Mouse (Mus musculus) heart, adult 2 months (tissue): Measurements from ENCODE around the gene B4galnt4. TPM values are rescaled to one million over a fixed set of nuclear protein-coding genes. Genes with fewer than 3 reads are reported as not detected.

Experiments
- DNase-seq, 2 experiments: peaks; one replicate each; pipeline ENCODE4 v3.0.0; 2021
- H3K27ac ChIP-seq: fragments of 200-600 bp; 2 replicates; pipeline ENCODE4 v1.8.1; 2022
- H3K27me3 ChIP-seq: fragments of 200-500 bp; 2 replicates; pipeline ENCODE4 v1.6.1; 2012; ENCODE audit warnings: mild to moderate bottlenecking, low read length, inconsistent platforms, mixed read lengths; ENCODE audit not compliant: control insufficient read depth, insufficient read depth
- H3K36me3 ChIP-seq: fragments of 200-500 bp; 2 replicates; pipeline ENCODE4 v1.6.1; 2012; ENCODE audit warnings: low read length, inconsistent platforms; ENCODE audit not compliant: control insufficient read depth, insufficient read depth
- H3K4me1 ChIP-seq: fragments of 200-500 bp; 2 replicates; pipeline ENCODE4 v1.6.1; 2011; ENCODE audit warnings: low read length; ENCODE audit not compliant: control insufficient read depth, insufficient read depth
- H3K4me3 ChIP-seq: fragments of 200-600 bp; 2 replicates; pipeline ENCODE4 v1.8.1; 2022
- H3K79me2 ChIP-seq: fragments of 200-500 bp; replicated peaks from 2 replicates; pipeline ENCODE4 v1.6.1; 2012; ENCODE audit warnings: mild to moderate bottlenecking, inconsistent platforms, low read length, moderate library complexity, mixed read lengths; ENCODE audit not compliant: control insufficient read depth, insufficient read depth
- H3K9ac ChIP-seq: fragments of 200-500 bp; 2 replicates; pipeline ENCODE4 v1.6.1; 2012; ENCODE audit warnings: low read depth, mild to moderate bottlenecking, control low read depth, inconsistent platforms, low read length, mixed read lengths
- CTCF ChIP-seq: fragments of 200-600 bp; IDR thresholded peaks from 2 replicates; pipeline ENCODE4 v1.8.1; 2022; ENCODE audit warnings: antibody characterized with exemption, mild to moderate bottlenecking, moderate library complexity
- EP300 ChIP-seq: fragments of 200-500 bp; IDR thresholded peaks from 2 replicates; pipeline ENCODE4 v1.6.1; 2011; ENCODE audit warnings: low read depth, low read length, control low read depth; ENCODE audit not compliant: insufficient read depth
- POLR2A ChIP-seq: fragments of 200-500 bp; IDR thresholded peaks from 2 replicates; pipeline ENCODE4 v1.6.1; 2011; ENCODE audit warnings: mild to moderate bottlenecking, low read depth, low read length, control low read depth; ENCODE audit not compliant: insufficient read depth
- WGBS: fragments of 180-500 bp; shearing (Covaris S2); methylation state at CpG from one replicate; pipeline ENCODE4 v1.1.7; 2018; 5-methylcytosine and 5-hydroxymethylcytosine counted together
- intact Hi-C: fragments of 180-260 bp; cut with DNase I; formaldehyde crosslinking; loops from one replicate; pipeline ENCODE4 v1.15.1; 2025
- polyA plus RNA-seq: library from polyadenylated mRNA; depleted of rRNA; stranded (reverse); fragments of >200 nt; gene quantifications from 2 replicates; pipeline ENCODE4 v1.2.3, GENCODE M21; 2012
- total RNA-seq, 2 experiments: library from RNA; stranded (reverse); gene quantifications; 2 replicates each; pipeline ENCODE4 v1.2.3; 2021

Gene B4galnt4
- total and polyA plus RNA-seq, 3 experiments = 0.04 to 0.07 TPM; not detected in 1

- H3K36me3 ChIP-seq = no peaks in the 10 kb centered on the region
- intact Hi-C loops = loop anchor here (1.0 to 2.0 kb wide), 6 partner anchors 20 to 203 kb away; partner anchors contain the start of gene Scgb1c1
- no peaks in the 10 kb centered on the region for H3K79me2 ChIP-seq
- peaks cover 11% of the 10 kb centered on the region for H3K4me1 ChIP-seq
- 8% methylated on average over 21 of the region's 21 CpGs for WGBS
- peak overlapping the region; percentile 51 for H3K4me3 ChIP-seq
- H3K9ac ChIP-seq = peak overlapping the region; percentile 61
- DNase-seq = peak; percentile 92 to 94
- peak overlapping the region; percentile 94 for H3K27ac ChIP-seq
- H3K27me3 ChIP-seq = no peaks in the 10 kb centered on the region
- no peak for TF ChIP-seq POLR2A
- TF ChIP-seq CTCF = peak; percentile 78
- peak; percentile 94 for TF ChIP-seq EP300
These were observed 12.4 kb upstream of the B4galnt4 start for GRCm38 (mm10) chr7:141048226-141049218.

- TF ChIP-seq EP300 (no peak), POLR2A (no peak), CTCF (no peak)
- no peak for DNase-seq
- 55% methylated on average over 2 of the region's 2 CpGs for WGBS
These were observed 11.6 kb upstream of the B4galnt4 start for GRCm38 (mm10) chr7:141049326-141049725.

GRCm38 (mm10) chr7:141051060-141051685 lies 9.7 kb upstream of the B4galnt4 start:
- Histone ChIP-seq H3K27me3 (no peaks in the 10 kb centered on the region), H3K36me3 (no peaks in the 10 kb centered on the region), H3K79me2 (no peaks in the 10 kb centered on the region), H3K4me3 (no peak overlapping the region), H3K27ac (no peak overlapping the region), H3K9ac (no peak overlapping the region), H3K4me1 (peaks cover 11% of the 10 kb centered on the region)
- DNase-seq = no peak
- 59% methylated on average over 17 of the region's 17 CpGs for WGBS
- intact Hi-C loops = no loop called here
- no peak for TF ChIP-seq POLR2A
- TF ChIP-seq CTCF = no peak
- TF ChIP-seq EP300 = no peak

More at GRCm38 (mm10) chr7:141049326-141049725, 11.6 kb upstream of the B4galnt4 start:
- intact Hi-C loops = loop anchor here (2.0 kb wide), 2 partner anchors 19 to 125 kb away; no protein-coding TSS in a partner anchor
- Histone ChIP-seq H3K27ac (no peak overlapping the region), H3K4me3 (no peak overlapping the region), H3K36me3 (no peaks in the 10 kb centered on the region), H3K9ac (no peak overlapping the region), H3K27me3 (no peaks in the 10 kb centered on the region), H3K79me2 (no peaks in the 10 kb centered on the region), H3K4me1 (peaks cover 11% of the 10 kb centered on the region)

- H3K4me3 ChIP-seq = no peak overlapping the region
- H3K4me1 ChIP-seq = peaks cover 5% of the 10 kb centered on the region
- no peaks in the 10 kb centered on the region for H3K27me3 ChIP-seq
- TF ChIP-seq CTCF = no peak
- no peak overlapping the region for H3K9ac ChIP-seq
- 87% methylated on average over 4 of the region's 4 CpGs for WGBS
- no peak overlapping the region for H3K27ac ChIP-seq
- DNase-seq = no peak
- no peaks in the 10 kb centered on the region for H3K79me2 ChIP-seq
- H3K36me3 ChIP-seq = no peaks in the 10 kb centered on the region
- intact Hi-C loops = no loop called here
These were observed 8.9 kb upstream of the B4galnt4 start for GRCm38 (mm10) chr7:141052016-141052415.

- 80% methylated on average over 2 of the region's 2 CpGs for WGBS
- intact Hi-C loops = no loop called here
- DNase-seq = no peak
- no peak overlapping the region for H3K27ac ChIP-seq
- H3K79me2 ChIP-seq = no peaks in the 10 kb centered on the region
- no peak overlapping the region for H3K9ac ChIP-seq
- H3K27me3 ChIP-seq = no peaks in the 10 kb centered on the region
- peaks cover 3% of the 10 kb centered on the region for H3K4me1 ChIP-seq
- no peaks in the 10 kb centered on the region for H3K36me3 ChIP-seq
- TF ChIP-seq CTCF (no peak), EP300 (no peak), POLR2A (no peak)
- H3K4me3 ChIP-seq = no peak overlapping the region
These were observed 8.5 kb upstream of the B4galnt4 start for GRCm38 (mm10) chr7:141052421-141052820.
